Mouse (Mus musculus): ENCODE data around the gene Pex1.
"Not testable (repeated sequence)": the region's sequence is repeated elsewhere in the genome, so short reads cannot be mapped to it uniquely, and the experiment has no call there.

The Pex1 gene

GRCm38 (mm10) chr5:3595693-3596398, at the start of gene Pex1:
Gene Pex1, plus strand, starts transcription at chr5:3596066.
- DNase-seq (ENCODE audit: low spot score in 2 of 2) = peak; percentile 88 to 94

DNA sequence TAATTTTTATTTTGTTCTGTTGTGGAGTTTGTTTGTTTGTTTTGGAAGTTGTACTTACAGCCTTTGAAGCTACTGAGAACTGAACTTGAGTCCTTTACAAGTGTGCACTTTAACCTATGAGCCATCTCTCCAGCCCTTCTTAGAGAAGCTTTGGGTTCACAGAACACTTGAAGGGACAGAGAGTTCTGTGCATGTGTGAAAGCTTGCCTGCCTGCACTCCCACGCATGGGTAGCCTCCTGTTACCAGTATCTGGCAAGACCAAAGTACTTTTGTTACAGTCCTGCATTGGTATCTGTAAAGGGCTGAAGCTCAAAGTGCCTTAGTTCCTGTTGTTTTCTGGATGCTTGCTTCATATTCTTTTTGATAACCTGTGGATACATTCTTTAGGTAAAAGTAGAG, 49.6 kb upstream of the Pex1 start:
- no peak for DNase-seq (ENCODE audit: low spot score in 2 of 2)

DNA sequence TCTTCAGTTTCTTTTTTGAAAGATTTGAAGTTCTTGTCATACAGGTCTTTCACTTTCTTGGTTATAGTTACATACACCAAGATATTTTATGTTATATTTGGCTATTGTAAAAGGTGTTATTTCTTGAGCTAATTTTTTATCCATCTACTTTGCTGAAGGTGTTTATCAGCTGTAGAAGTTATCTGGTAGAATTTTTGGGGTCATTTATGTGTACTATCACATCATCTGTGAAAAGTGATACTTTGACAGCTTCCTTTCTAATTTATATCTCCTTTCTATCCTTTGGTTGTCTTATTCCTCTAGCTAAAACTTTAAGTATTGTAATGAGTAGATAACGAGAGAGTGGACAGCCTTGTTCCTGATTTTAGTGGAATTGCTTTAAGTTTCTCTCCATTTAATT, 44.4 kb upstream of the Pex1 start:
- no peak for DNase-seq (ENCODE audit: low spot score in 2 of 2)

DNA sequence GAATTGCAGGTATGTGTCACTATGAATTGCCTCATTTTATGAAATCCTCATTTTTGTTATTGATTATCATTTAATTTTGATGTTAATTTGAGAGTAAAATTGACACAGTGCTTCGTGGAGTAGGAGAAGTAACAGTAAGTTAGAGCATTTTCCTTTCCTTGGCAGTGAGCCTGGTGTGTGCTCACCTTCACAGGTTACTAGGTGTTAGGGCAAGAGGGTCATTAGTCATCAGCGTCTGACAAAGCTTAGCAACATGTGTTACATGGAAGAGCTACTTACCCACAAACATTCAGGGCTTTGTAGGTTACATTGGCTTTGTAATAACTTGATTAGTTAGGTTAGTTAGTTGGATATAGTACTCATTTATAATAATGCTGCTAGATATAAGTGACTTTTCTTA, 41.7 kb upstream of the Pex1 start:
- no peak for DNase-seq (ENCODE audit: low spot score in 2 of 2)

DNA sequence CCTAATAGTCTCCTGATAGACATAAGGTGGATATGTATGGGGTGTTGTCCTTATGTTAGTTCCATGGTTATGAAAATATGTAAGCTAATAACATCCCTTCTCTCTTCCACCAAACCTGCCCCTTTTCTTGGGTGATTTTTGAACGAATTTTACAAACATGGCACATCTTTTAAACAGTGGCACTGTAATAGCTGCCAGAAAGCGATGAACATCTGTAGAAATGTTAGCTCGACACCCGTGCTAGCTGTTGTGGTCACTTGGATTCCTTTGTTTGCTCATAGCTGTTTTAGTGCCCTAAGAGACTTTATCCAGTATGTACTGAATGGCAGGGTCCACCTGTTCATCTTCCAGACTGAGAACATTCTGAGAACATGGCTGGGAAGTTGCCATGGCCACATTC, 24.6 kb upstream of the Pex1 start, which contains the start of gene 1700109H08Rik:
Gene 1700109H08Rik, plus strand, starts transcription at position 301 of the 400 bp plus-strand sequence.
- DNase-seq (ENCODE audit: low spot score in 2 of 2) = no peak

DNA sequence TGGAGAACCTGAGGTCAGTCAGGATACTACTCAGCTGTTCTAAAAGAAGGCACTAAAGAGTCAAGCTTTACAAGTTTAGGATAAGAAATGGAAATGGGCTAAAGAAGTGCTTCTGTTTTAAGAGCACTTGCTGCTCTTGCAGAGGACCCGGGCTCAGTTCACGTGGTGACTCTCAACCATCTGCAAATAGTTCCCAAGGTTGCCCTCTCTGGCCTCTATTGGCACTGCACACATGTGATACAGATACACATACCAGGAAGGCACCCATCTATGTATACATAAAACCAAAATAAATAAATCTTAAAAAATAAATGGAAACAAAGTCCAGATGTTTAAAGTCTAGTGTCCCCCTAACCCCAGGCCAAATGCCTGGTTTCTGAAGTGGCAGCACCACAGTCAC, 21.0 kb upstream of the Pex1 start:
- no peak for DNase-seq (ENCODE audit: low spot score in 2 of 2)

DNA sequence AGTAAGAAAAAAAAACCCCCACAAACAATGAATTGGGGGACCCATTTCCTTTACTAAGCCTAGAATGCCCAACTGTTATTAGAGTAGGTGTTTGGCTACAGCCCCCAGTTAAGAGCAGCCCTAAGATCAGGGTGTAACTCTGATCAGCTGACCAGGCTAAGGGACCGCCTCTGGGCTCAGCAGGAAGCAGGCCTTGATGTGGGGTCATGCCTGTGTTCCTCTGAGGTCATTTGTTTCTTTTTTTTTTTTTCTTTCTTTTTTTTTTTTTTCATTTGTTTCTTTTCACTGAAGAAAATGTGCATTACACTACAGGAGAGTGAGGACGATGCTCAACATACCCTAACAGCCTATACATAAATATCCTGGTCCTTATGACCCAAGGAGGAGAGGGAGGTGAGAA, 17.9 kb upstream of the Pex1 start:
- no peak for DNase-seq (ENCODE audit: low spot score in 2 of 2)

DNA sequence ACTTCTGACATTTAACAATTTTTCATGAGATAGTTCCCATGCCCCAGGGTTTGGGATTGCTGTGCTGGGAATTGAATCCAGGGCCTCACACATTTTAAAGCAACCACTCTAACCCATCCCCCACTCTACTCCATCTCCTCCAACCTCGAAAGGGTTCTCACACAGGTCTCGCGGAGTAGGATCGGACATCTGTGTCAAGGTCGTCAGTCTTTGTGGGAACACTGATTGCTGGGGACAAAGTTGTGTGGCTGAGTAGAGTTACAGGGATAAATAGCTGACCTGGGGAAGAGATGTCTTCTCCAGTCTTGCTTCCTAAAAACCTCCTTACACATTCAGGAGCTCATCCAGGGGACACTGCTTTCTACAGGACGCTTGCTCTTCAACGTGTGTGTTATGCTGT, 16.8 kb upstream of the Pex1 start:
- no peak for DNase-seq (ENCODE audit: low spot score in 2 of 2)

GRCm38 (mm10) chr5:3596399-3596766, 517 bp downstream of the Pex1 start, which contains the start of gene Rbm48:
Gene Rbm48, minus strand, starts transcription at chr5:3596585.
- peak; percentile 77 to 84 for DNase-seq (ENCODE audit: low spot score in 2 of 2)

DNA sequence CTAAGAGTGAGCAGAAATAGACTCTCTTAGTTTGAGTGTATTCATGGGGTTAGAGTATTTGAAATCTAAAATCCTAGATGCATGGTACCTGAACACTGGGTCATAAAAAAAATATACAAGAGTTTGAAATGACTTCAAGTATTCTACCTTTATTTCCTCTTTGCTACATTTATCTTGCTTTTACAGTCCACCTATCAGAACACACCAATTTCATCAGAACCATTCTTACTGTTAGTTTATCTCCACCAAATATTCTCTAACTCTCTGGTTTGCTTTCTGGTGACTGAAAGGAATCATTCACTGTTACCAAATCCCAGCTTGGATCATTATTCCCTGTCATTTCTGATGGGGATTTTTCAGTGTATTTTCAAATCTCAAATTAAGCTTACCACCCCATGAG, 1.3 kb downstream of the Pex1 start:
- DNase-seq (ENCODE audit: low spot score in 2 of 2) = no peak

GRCm38 (mm10) chr5:3598766-3599165, 2.9 kb downstream of the Pex1 start:
- no peak for DNase-seq (ENCODE audit: low spot score in 2 of 2)

DNA sequence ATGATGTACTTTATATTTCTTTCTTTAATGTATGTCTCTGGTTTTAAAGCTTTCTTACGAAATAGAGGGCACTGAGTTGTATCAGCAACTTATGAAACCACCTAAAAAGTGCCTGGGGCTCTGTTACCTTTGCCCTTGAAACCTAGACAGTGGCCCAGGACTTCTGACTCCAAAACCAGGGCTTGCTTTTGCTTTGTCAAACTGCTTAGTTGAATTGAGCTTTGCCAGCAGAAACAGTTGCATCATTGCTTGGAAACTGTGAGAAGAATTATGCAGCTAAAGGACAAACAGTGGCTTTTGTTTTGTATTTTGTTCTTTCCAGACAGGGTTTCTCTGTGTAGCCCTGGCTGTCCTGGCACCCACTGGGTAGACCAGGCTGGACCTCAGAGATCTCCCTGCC, 4.4 kb downstream of the Pex1 start:
- DNase-seq (ENCODE audit: low spot score in 2 of 2) = no peak

GRCm38 (mm10) chr5:3600790-3601189, 4.9 kb downstream of the Pex1 start:
- no peak for DNase-seq (ENCODE audit: low spot score in 2 of 2)

- no peak for DNase-seq (ENCODE audit: low spot score in 2 of 2)
These were observed 11.2 kb downstream of the Pex1 start for GRCm38 (mm10) chr5:3607114-3607513.

DNA sequence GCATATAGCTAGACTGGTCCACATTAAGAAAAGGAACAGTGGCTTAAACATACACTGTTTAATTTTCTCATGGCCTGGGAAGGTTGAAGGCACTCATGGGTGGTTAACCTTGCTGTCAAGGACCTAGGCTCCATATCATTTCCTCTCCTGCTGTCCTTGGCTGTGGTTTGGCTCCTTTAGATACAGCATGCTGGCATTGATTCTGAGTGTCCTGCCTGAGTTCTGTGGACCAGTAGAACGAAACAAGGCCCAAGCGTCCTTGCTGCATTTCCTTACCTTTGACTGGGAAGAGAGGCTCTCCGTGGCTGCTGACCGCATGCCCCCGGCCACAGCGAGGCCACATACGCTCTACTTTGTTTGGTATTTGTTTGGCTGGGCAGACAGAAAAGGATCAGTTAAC, 13.4 kb downstream of the Pex1 start:
- no peak for DNase-seq (ENCODE audit: low spot score in 2 of 2)

DNA sequence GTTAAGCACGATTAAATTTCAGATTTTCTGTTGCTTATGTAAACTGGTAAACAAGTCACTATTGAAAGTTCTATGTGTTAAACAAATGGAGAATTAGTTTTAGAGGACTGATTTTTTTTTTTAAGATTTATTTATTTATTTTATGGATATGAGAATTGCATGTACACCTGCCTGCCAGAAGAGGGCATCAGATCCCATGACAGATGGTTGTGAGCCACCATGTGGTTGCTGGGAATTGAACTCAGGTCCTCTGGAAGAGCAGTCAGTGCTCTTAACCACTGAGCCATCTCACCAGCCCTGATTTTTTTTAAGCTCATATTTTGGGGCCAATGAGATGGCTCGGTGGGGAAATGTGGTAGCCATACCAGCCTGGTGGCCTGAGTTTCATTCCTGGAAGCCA, 16.0 kb downstream of the Pex1 start:
- DNase-seq (ENCODE audit: low spot score in 2 of 2) = not testable (repeated sequence)

- DNase-seq (ENCODE audit: low spot score in 2 of 2) = no peak
These were observed 24.6 kb downstream of the Pex1 start for GRCm38 (mm10) chr5:3620486-3620885.

GRCm38 (mm10) chr5:3630055-3630454, 34.2 kb downstream of the Pex1 start:
- DNase-seq (ENCODE audit: low spot score in 2 of 2) = no peak

GRCm38 (mm10) chr5:3631512-3632271, 35.8 kb downstream of the Pex1 start:
- no peak for DNase-seq (ENCODE audit: low spot score in 2 of 2)

- no peak for DNase-seq (ENCODE audit: low spot score in 2 of 2)
These were observed 36.4 kb downstream of the Pex1 start for GRCm38 (mm10) chr5:3632285-3632684.

DNA sequence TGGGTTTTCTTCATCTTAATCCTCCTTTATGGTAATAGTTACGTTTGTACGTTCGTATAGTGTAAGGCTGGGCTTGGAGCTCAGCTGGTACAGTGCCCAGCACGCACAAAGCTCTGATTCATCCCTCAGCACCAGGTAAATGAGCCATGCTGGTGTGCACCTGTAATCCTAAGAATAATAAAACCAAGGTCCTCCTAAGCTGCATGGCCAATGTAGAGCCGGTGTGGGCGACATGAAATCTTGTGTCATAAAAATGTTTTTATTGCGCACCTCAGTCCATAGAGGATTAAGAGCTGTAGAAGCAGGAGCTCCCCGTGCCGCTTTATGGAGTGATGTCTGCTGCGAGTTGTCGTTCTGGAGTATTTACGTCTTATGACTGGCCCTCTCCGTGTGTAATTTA, 37.4 kb downstream of the Pex1 start:
- DNase-seq (ENCODE audit: low spot score in 2 of 2) = no peak

GRCm38 (mm10) chr5:3633951-3634350, 38.1 kb downstream of the Pex1 start:
- peak in 1 of 2 experiments; percentile 49 for DNase-seq (ENCODE audit: low spot score in 2 of 2)

DNA sequence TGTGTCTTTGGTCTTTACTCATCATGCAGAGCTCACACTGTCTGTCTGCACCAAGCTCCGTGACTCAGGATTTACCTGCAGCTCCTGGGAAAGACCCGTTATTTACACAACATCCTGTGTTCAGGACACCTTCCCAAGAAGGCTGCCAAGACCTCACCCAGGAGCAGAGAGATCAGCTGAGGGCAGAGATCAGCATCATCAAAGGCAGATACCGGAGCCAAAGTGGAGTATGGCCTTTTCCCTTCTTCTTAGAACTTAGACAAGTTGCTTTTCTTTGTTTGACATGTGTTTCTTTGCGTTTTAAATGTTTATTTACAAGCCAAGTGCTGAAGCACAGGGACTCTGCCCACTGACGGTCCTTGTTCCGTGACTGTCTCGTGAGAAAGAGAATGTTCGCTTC, 39.4 kb downstream of the Pex1 start:
- DNase-seq (ENCODE audit: low spot score in 2 of 2) = no peak
